Mouse (Mus musculus) gastrocnemius, postnatal 14 days (tissue): ENCODE data around the gene Acy3. TPM values are rescaled to one million over a fixed set of nuclear protein-coding genes. Genes with fewer than 3 reads are reported as not detected.
A peak's percentile ranks its signal among the peaks of the same experiment; 100 is the strongest.
"Not testable (repeated sequence)": the region's sequence is repeated elsewhere in the genome, so short reads cannot be mapped to it uniquely, and the experiment has no call there.

ENCODE experiments used
- DNase-seq: peaks from one replicate; pipeline ENCODE4 v3.0.0; 2021; ENCODE audit warnings: mixed read lengths
- intact Hi-C: fragments of 180-260 bp; cut with DNase I; formaldehyde crosslinking; loops from one replicate; pipeline ENCODE4 v1.15.1; 2025; ENCODE audit warnings: low total_unique reads
- total RNA-seq, 2 experiments: library from RNA; stranded (reverse); gene quantifications; 2 replicates each; pipeline ENCODE4 v1.2.3; 2021

The Acy3 gene
- total RNA-seq, 2 experiments from 2014 or later, result 3.6 to 4.2 TPM

DNA sequence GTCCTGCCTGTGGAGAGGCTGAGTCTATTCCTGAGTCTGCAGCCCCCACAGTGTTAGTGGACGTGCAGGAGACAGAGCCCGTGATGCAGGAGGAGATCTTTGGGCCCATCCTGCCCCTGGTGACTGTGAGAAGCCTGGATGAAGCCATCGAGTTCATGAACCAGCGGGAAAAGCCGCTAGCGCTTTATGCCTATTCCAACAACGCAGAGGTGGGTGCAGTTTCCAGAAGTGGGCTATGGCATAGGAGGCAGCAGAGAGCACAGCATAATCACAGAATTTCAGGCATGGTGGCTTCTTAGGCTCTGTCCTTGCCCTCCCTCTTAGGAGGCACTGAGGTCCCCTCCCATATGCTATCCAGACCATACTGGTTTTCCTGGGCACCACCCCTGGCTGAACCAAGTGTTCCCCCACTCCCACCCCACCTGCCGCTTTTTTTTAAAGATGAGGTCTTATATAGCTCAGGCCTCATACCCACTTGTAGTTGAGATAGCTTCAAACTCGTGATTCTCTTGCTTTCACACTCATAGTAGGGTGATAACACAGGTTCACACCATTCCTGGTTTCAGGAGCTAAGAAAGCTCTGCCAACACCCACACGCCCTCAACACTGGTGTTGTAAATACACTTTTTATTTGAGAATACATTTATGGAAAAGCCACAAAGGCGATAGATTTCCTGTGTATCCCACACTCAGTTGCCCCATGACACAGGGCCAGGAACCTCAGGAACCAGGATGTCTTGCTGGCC lies 19.9 kb upstream of the Acy3 start:
- intact Hi-C loops, result no loop called here
- no peak for DNase-seq

DNA sequence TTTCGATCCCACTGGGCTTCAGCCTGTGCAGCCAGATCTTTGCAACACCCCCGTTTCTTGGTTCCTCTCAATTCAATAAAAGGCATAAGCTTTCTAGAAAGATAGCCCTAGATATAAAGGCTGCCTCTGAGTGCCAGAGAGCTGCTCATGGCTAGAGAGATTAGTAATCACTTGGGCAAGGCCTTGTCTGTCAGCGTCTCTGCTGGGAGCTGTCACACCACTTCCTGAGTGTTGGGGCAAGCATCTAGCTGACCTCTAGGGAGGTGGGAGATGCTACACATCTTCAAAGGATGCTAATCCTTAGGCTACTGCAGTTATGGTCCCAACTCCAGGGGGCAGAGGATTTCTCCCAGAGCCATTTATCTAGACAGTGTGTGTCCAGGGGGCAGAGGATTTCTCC lies 19.1 kb upstream of the Acy3 start:
- no peak for DNase-seq
- intact Hi-C loops, result no loop called here

DNA sequence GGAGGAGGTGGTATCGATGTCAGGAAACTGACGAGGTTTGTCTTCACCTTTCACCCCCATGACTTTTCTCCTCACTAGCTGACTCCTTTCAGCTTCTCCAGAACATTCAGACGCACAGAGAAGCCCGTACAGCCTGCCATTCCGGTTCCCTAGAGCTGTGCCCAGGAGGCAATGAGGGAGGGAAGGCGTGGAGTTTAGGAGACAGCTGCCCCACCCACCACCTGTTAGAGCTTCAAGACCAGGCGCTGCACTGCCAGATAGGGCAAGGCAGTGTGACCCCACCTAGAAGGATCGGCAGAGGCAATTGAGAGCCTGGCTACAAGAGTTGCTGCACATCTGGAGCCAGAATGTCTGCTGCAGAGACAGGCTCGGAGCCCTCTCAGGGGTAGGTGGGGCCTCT lies 14.1 kb upstream of the Acy3 start, which contains the start of gene Aldh3b2:
Gene Aldh3b2 (plus strand): TSS at position 100 of the 400 bp plus-strand sequence.
- intact Hi-C loops, result no loop called here

DNA sequence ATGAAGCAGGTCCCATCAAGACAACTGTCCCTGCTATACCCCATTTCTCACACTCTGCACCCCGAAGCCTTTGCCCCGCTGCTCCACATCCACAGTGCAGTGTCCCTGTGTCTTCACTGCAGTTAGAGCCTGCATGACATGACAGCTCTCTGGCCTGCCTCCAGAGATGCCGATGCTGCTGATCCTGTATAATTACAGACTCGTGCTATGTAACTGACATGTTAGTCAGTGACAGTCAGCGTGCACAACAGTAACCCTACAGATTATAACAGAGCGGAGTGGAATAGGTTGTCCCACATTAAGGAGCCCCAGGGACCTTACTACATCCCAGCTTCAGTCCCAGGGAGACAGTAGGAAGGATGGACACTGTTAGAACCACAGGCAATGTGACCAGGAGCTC lies 11.8 kb upstream of the Acy3 start:
- intact Hi-C loops, DNase-seq: not testable (repeated sequence)

More for the DNA sequence above, 14.1 kb upstream of the Acy3 start, which contains the start of gene Aldh3b2:
- DNase-seq, result no peak

DNA sequence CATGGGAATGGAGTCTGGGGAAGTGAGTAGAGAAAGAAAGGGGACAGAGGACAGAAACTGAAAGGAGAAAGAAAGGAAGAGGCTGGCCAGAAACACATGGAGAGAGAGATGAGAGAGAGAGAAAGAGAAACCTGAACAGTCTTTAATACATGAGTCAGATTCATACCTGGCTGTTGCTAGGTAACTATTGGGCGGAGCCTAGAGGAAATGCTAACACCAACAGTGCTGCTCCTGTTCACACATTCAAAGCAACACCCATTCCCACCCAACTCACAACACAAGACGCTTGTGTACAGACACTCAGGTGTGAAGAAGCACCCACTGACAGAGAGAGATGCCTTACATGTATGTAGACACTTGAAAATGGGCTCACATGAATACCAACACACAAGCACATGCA lies 10.5 kb upstream of the Acy3 start:
- intact Hi-C loops, result no loop called here

DNA sequence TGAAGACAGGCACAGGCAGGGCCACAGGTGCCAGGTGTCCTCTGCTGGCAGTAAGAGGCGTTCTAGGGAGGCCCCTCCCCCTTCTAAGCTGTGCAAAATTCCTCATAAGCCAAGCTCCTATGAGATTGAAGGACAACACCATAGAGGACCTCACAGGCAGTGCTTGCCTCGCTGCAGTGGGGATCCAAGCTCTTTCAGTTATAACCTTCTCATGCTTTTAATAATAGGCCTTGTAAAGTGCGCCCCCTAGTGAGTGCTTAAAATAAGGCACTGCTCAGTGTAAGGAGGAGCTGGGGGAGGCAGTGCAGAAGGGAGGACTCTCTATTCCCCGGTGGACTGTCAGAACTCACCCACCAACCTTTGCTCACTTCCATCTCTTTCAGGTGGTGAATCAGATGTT lies 6.1 kb upstream of the Acy3 start:
- peak; percentile 75 for DNase-seq
- intact Hi-C loops, result loop anchor here (2.0 kb wide), 1 partner anchor 34 kb away; no protein-coding TSS in a partner anchor

More for the DNA sequence above, 10.5 kb upstream of the Acy3 start:
- no peak for DNase-seq

DNA sequence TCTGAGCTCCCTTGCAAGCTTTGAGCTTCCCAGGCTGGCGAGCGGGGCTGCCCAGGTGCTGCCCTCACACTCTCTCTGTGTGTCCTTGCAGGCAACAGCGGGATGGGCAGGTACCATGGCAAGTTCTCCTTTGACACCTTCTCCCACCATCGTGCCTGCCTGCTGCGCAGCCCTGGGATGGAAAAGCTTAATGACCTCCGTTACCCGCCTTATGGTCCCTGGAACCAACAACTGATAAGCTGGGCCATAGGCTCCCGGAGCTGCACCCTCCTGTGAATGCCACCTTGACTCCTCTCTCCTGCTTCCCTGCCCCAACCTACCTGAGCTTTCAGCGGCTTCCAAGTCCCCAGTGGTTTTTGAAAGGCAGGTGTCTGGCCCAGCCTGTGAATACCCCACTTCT lies 5.5 kb upstream of the Acy3 start:
- intact Hi-C loops, result loop anchor here (2.0 kb wide), 1 partner anchor 34 kb away; no protein-coding TSS in a partner anchor

DNA sequence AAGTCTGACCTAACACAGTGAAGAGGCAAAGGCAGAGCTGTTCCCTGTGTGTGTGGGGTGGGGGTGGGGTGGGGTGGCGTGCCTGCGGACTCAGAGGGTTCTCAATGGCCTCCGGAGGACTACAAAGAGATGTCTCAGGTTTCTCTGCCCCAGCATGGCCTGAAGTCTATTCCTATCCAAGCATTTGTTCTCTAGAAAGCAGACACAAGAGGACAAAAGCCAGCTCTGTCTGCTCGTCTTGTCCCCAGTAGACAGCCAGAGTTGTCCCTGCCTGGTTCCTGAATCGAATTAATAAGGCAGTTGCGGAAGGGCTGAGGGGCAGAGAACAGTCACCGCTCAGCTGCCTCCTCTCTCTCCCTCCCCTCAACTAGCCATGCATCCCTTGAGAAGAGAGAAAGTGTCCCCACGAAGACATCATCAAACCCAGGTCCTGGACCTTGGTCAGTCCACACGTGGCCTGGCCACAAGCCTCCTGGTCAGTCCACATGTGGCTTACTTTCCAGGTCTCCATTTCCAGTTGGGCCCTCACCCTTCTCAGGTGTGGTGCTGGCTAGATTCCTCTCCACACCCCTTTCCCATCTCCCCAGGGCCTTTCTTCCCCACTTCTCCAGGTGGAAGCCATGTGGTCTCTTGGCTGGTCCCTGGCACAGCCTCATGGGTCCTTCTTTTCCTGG lies 2.7 kb upstream of the Acy3 start:
- intact Hi-C loops, result no loop called here
- no peak for DNase-seq

More for the DNA sequence above, 5.5 kb upstream of the Acy3 start:
- DNase-seq, result no peak

DNA sequence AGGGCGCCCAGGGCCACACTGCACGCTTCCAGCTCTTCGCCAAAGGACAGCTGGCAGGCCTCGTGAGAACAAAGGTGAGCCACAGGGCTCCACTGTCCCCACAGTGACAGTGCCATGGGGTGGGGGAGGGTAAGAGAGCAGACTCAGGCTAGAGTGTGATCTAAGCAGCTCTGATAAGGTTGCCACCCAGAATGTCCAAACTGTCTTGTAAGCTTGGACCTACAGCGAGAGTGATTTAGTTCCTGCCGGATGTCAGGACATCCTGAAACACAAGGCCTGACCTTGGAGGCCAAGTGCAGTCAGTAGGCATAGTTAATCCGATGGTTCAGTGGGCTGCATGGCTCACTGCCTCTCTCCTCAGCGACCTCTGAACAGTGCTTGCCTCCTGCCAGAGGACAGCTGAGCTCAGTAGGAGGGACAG lies 1.1 kb upstream of the Acy3 start:
- no peak for DNase-seq
- intact Hi-C loops, result no loop called here

DNA sequence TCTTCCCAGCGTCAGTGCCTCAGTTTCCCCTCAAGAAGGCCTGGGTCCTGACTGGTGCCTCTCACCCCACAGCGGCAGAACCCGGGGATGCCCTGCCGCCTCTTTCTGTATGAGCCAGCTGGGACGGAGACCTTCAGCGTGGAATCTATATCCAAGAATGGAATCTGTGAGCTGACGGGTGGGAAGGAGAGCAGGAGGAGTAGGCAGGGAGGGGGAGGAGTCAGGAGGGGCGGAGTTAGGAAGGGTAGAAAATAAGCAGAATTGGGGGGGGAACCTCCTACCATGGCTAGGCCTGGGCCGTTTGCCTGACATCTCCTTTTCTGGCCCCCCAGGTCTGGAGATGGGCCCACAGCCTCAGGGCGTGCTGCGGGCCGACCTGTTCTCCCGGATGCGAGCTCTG lies 1.7 kb downstream of the Acy3 start:
- intact Hi-C loops, result no loop called here

DNA sequence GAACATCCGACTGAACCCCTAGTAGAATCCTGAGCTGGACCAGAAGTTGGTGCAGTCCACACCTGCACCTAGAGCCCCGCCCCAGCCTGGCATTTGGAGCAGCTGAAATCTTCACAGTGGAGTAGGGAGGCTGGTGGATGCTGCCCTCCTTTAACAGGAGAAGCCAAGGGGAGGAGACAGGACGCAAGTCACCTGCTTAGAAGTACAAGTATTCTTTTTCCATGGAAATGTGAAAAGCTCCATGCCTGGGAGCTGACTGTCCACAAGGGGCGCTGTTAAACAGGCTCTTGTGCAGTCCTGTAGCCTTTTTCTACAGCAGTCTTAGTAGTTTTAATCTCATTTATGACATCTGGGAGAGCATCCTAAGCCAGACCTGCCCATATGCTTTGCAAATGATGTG lies 2.4 kb downstream of the Acy3 start:
- no peak for DNase-seq
- intact Hi-C loops, result no loop called here

More for the DNA sequence above, 1.7 kb downstream of the Acy3 start:
- DNase-seq, result no peak

DNA sequence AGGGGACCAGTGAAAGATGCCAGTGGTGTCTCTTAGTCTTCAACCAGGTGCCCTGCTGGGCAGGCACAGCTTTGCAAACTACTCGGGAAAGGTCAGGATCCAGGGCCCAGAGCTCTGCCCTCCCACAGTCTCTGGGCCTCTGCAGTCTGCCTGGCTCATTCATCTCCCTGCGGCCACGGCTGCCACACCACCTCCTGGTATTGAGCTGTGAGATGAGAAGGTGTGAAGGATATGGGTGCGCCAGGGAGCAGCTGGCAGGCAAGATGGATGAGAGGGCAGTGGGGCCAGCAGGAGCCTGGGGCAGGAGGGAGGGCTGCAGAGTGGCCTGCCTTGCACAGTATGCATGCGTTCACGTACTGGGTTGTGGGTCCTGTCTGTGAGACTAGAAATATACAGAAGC lies 4.4 kb downstream of the Acy3 start:
- intact Hi-C loops, result no loop called here
- no peak for DNase-seq

DNA sequence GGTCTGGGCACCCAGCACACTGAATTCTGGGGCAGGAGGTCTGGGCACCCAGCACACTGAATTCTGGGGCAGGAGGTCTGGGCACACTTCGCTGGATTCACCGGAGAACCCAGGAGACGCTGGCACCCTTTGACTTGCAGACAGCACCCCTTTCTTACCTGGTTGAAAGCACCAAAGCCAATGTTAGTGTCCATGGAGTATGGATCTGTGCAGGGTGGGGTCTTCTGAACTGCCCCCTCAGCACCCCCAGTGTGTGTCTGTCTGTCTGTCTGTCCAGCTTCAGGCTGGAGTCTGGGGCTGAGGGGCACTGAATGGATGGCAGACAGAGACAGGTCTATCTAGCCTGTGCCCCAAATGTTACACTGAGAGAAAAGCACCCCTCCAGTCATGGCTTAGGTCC lies 5.2 kb downstream of the Acy3 start:
- no peak for DNase-seq
- intact Hi-C loops, result no loop called here

DNA sequence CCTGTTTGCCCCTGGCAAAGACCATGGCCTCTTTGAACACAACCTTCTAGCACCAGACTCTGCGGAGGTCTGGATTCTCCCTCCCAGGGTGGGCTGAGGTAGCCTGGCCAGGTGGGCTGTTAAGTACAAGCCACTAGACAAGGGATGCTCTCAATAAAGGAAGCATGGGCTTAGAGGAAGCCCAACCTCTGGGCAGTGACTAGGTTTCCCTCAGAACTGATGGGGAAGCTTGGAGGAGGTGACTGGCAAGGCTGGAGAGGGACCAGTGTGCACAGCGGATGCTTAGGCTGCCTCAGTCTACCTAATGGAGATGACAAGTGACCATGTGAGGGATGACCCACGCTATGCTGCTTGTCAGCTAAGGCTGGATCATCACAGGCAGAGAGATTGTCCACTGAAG lies 5.6 kb downstream of the Acy3 start:
- intact Hi-C loops, result no loop called here
- no peak for DNase-seq

DNA sequence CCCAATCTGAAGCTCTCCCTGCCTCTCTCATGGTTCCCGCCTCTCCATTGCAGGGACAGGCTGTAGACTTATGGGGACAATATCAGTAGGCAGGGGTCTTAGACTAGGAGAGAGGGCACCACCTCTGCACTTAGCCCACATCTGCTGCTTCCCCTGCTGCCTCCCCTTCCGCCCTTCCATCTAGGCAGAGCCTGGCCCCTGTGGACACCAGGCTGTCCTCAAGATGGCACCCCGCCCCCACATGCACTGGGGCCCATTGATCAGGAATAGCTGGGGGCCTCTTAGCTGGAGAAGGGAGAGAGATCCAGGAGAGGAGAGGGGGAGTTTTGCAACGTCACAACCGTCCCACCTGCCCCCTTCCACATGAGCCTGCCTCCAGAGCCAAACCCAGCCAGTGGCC lies 6.0 kb downstream of the Acy3 start, which contains the start of gene Tbx10:
Gene Tbx10 (plus strand): TSS at position 337 of the 400 bp plus-strand sequence.
- no peak for DNase-seq
- intact Hi-C loops, result no loop called here

DNA sequence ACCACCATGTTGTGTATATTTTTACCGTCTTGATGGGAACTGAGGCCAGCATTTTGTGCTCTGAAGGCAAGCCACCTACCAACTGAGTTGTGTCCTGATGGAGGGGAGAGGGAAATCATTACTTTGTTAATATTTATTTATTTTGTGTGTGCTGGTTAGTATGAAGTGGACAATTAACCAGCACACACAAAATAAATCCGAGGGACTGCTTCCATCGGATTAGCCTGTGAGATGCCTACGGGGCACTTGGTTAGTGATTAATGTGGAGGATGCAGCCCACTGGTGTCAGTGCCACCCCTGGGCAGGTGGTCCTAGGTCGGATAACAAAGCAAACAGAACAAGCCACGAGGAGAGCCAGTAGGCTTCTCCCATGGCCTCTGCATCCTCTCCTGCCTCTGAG lies 8.6 kb downstream of the Acy3 start:
- no peak for DNase-seq
- intact Hi-C loops, result no loop called here

DNA sequence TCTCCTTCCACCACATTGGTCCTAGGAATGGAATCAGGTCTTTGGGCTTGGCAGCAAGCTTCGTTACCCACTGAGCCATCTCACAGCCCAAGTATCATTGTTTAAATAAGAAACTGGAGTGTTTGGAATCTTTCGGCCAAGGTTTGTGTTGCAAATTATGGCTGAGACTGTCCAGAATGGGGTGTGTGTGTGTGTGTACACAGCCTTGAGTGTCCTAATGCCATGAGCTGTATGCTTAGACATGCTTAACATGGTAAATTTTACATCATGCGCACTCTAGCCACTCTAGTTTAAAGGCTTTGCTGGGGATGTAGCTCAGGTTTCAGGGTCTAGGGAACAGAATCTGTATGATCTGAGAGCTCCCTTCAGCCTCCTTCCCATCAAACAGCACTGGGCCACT lies 9.1 kb downstream of the Acy3 start:
- intact Hi-C loops, result no loop called here
- no peak for DNase-seq

DNA sequence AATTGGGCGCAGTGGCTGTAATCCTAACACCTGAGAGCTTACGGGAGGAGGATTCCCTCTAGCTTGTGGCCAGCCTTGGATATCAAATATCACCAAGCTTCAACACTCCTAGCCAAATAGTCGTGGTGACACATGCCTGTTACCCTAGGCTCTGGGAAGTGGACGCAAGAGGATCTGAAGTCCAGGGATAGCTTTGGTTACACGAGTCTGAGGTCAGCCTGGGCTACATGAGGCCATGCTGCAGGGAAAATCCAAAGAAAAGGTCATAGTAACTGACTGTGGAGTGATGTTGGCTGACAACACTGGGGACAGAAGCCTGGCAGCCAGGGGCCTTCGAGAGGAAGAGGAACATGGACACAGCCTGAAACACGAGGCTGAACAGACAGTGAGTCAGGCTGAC lies 9.7 kb downstream of the Acy3 start:
- intact Hi-C loops, result no loop called here
- no peak for DNase-seq

DNA sequence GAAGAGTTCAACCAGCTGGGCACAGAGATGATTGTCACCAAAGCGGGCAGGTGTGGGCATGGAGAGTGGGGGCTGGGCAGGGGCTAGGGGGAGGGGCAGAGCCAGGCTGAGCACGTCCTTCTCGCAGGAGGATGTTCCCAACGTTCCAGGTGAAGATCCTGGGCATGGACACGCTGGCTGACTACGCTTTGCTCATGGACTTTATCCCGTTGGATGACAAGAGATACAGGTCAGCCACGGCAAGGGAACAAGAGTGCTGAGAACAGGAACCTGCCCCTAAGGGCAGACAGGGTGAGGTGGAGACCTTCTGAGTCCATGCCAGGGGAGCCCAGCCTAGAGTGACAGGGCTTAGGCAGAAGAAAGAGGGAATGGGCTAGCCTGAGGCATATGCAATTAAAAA lies 10.4 kb downstream of the Acy3 start:
- intact Hi-C loops, result no loop called here
- DNase-seq, result no peak

DNA sequence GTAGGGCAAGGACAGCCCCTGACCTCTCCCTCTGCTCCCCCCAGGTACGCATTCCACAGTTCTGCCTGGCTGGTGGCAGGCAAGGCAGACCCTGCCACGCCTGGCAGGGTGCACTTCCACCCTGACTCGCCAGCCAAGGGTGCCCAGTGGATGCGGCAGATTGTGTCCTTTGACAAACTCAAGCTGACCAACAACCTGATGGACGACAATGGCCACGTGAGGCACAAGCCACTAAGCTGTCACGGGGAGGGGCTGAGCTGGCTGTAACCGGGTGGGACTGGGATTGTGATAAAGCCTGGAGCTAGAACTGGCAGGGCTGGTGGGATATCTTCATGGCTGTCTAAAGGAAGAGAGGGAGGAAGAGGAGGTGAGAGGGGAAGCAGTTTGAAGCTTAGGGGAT lies 10.9 kb downstream of the Acy3 start:
- DNase-seq, result no peak
- intact Hi-C loops, result no loop called here

DNA sequence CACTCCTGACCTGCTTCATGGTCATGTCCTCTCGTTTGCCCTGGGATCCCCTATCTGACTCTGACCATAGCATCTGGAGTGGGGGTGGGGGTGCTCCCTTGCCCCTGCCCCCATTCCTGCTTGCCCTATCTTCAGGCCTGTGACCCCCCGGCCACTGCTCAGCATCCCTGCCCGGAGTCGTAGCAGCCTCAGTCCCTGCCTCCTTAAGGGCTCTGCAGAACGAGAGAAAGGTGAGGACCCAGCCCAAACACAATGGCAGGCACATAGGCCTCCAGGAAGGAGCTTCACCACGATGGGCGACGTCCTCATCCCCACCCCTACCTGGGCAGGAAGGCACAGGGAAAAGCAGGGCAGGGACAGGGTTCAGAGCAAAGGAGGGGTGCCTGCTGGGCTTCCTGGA lies 12.0 kb downstream of the Acy3 start:
- intact Hi-C loops, result no loop called here
- no peak for DNase-seq
